Mouse (Mus musculus): ENCODE data around the gene Pex6.
"Not testable (repeated sequence)": the region's sequence is repeated elsewhere in the genome, so short reads cannot be mapped to it uniquely, and the experiment has no call there.

The Pex6 gene

DNA sequence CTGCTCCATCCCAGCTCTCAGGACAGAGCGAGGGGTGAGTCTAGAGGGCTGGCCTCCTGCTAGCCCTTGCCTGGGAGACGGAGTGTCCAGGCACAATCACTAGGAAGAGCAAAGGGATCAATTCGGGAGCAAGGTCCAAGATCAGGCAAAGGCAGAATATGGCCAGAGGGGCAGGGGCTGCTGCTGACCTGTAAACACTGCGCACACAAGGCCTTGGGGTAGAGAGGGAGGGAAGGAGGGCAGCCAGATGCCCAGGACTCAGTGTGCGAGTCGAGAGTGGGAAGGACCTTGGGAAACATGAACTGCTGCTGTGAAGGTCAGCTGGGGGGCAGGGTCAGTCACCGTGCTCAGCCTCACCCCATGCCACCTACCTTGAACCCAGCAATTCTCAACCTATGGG lies 24.0 kb downstream of the Pex6 start:
- DNase-seq (ENCODE audit: low spot score): no peak

DNA sequence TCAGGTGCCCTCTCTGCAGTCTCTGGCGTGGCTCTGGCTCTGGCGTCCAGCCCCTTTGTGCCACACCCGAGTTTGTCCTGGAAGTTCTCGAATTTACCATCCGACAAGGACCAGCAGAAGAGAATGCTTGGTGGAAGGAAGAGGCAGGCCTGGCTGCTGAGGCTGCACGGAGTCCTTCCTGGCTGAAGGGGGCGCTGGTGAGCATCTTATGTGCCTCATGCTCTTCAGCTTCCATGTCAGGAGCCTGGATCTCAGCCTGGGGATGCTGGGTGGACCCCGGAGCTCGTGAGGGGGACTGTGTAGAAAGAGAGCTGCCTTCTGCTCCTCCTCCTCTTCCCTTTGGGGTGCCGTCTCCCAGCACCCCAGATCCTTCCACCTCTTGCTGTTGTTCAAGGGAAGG lies 24.9 kb downstream of the Pex6 start:
- DNase-seq (ENCODE audit: low spot score): peak; percentile 38

DNA sequence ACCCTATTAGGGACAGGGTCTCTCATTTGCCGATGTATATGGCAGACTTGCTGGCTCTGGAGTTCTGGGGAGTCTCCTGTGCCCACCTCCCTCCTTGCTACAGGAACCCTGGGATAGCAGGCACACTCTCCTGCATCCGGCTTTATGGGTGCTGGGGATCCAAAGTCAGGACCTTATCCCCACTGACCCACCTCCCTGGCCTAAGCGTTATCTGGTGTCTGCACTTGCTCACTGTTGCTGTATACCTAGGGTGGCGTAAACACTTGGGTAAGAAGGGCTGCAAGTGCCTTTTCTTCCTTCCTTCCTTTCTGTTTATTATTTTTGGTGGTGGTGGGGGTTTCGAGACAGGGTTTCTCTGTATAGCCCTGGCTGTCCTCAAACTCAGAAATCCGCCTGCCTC lies 30.0 kb downstream of the Pex6 start:
- no peak for DNase-seq (ENCODE audit: low spot score)

DNA sequence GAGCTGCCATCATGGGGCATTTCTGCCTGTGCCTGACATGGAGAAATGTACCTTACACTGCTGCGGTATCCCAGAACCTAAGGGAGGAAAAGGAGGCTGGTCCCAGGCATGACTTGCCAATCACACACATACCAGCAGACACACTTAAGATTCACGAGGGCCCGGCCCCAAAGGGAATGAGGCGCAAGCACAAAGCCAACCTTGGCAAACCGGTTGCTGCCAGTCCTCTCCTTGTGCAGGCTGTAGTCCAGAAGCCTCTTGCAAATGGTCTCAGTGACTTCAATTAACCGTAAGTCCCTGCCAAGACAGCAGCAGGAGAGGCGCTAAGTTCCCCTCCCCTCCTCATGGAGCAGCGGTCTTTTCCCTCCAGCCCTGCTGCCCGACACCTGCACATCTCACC lies 31.7 kb downstream of the Pex6 start:
- DNase-seq (ENCODE audit: low spot score): no peak

DNA sequence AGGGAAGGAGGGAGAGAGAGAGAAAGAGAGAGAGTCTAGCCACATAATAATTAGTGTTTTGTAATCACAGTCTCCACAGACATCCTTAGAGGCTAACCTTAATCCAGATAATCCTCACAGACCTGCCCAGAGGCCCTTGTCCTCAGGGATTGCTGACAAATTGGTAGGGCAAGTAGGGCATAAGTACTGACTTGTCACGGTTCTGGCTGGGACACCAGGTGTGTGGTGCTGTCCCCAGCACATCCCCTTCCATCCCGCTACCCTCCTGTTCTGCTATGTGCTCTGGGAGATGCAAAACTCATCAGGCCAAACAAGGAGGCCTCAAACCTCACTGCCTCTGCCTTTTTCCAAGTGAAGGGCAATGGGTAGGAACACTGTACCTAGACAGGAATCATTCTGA lies 34.2 kb downstream of the Pex6 start:
- no peak for DNase-seq (ENCODE audit: low spot score)

DNA sequence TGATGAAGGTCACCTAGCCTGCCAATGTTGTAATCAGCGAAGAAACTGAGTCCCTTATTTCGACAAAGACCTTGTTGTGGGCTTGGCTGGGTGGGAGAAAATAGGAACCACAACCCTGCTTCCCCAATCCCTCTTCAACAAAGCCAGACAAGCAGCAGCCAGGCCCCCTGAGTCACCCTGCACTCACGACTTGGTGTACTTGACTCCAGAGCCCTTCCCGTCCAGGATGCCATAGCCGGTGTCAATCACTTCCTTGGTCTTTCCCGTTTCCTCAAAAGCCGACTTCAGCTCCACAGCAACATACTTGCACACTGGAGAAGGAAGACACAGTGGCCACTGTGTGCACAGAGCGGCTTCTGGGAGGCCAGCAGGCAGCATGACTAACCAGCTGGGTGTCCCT lies 36.0 kb downstream of the Pex6 start:
- no peak for DNase-seq (ENCODE audit: low spot score)

DNA sequence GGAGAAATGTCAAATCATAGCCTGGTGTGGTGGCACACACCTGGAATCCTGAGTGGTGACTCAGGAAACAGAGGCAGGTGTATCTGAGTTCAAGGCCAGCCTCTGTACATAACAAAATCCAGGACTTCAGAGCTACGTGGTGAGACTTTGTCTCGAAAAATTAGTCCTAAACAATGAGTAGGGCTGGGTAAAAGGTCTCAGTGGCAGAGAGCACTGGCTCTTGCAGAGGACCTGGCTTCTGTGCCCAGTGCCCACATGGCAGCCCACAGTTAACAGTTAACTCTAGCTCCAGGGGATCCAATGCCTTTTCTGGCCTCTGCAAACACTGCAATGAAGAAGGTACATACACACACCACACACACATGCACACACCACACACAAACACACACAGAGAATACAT lies 36.5 kb downstream of the Pex6 start:
- DNase-seq (ENCODE audit: low spot score): no peak

DNA sequence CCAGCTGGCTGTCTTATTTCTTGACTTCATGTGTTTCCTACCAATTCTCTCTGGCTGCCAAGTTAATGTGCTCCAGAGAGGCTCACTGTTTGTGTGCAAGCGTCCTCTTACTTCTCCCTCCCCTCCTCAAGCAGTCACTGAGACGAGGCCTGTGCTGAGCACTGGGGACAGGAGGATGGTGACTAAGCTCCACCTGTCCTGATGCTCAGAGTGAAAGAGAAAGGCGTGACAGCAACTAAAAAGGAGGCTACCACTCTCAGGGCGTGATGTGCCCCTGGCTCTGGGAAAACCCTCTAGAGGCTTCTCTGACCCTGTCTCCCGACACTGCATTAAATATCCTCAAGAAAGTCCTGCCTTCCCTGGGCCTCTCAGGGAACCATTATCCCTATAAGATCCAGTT lies 38.0 kb downstream of the Pex6 start:
- no peak for DNase-seq (ENCODE audit: low spot score)

DNA sequence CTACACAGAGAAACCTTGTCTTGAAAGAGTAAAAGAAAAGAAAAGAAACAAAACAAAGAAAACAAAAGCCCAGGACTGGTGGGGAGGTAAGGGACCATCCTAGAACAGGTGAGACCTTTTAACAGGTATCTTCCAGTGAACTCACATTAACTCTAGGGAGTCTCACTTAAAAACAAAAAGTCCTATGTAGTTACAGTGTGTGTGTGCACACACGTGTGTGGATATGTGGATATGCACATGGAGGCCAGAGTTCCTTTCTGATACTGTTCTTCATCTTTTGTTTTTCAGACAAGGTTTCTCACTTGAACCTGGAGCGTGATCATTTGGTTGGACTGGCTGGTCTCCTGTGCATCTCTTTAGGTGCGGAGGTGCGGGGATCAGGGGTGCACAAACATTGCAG lies 39.3 kb downstream of the Pex6 start:
- no peak for DNase-seq (ENCODE audit: low spot score)

DNA sequence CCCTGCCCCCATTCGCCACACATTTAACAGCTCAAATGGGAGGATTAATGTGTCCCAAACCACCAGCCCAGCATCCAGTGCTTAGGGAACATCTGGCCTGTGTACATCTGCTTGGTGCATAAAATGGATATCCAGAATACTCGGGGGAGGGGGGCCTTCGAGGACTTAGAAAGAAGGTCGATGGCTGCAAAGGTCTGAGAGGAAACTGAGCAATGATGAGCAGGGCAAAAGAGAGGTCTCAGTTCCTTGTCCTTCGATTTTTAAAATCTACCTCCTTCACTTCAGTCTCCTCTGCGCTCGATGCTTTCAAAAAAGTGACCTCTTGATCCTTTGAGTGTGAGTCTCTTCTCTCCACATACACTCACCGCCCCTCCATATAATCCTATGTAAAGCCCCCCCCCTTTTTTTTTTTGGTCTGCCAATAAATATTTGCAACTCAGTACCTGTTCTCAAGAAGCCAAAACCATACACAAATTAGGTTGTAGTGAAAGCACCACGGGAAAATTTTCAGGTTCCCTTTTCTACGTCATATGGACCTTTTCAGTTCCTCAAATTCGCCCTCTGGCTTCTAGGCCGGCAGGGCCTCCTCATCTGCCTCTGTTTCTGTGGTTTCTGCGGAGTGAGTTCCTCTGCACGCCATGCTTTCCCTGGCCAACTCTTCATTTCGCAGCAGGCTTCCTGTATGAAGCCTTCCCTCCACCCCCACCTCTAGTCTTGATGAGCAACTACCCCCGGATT lies 40.0 kb downstream of the Pex6 start:
- DNase-seq (ENCODE audit: low spot score): peak; percentile 71

DNA sequence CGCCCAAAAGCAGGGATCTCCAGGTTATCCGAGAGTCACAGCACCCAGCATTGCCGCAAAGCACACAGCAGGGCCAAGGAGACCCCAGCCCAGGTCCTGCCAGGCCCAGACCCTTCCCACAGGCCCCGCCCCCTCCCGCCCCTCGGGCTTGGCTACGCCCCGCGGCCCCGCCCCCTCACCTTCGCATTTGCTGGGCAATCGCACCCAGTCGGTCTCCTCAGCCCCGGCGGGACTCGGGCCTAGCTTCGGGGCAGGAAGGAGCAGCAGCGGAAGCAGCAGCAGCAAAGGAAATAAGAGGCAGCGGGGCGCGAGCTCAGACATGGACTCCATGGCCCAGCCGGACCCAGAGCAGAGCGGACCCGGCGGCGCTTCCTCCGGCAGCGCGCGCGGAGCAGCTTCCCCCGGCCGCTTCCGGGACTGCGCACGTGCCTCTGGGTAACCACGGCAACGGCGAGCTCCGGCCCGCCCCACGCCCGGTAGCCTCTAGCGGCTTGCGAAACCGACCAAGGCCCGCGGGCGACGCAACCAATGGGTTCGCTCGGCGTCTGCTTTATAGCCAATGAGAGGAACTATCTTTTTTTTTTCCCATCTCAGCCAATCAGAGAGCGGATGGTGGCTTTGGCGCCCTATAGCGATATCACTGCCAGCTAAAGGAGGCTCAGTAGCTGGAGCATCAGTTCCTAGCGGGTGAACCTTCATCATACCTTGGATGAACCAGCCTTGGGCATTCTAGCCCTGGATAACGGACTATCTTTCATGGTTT lies 40.7 kb downstream of the Pex6 start, which contains the start of gene Cnpy3:
TSS of gene Cnpy3 (minus strand) at position 421 of the 763 bp plus-strand sequence.
- DNase-seq (ENCODE audit: low spot score): peak; percentile 99

DNA sequence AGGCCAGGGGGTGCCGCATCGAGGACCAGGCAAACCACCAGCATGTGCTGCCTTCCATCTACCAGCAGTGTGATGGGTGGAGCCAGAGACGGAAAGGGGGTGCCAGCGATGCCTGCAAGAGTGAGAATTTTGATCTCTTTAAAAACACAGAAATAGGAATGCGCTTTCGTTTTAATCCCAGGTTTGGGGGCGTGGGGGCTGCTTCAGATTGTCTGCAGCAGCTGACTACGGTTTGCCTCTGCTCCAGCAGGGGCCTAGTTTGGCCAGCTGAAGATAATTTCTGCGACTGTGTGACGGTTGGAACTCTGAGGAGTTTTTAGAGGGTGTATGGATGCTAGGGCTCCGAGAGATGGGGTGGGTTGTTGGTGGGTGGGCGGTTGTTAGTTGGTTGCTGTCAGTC lies 47.5 kb downstream of the Pex6 start:
- no peak for DNase-seq (ENCODE audit: low spot score)

DNA sequence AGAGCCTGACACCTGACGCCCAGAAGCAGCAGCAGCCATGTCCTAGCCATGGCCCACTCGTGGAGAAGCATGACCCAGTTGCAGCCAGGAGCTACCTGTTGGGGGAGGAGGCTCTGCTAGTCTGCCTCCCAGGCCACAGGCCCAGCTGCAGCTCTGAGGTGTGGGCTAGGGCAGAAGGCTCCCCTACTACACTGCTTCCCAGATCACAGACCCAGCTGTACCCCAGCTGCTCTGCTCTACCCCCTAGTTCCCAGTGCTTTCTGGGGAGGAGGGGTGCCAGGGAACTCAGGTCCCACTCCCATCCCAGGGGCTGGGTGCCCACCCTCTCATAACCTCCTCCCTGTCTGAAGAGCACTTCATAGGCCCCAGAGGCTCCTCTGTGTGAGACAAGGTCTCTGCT lies 52.3 kb downstream of the Pex6 start, which contains the start of gene Ptcra:
TSS of gene Ptcra (minus strand) at position 169 of the 400 bp plus-strand sequence.
- DNase-seq (ENCODE audit: low spot score): no peak

DNA sequence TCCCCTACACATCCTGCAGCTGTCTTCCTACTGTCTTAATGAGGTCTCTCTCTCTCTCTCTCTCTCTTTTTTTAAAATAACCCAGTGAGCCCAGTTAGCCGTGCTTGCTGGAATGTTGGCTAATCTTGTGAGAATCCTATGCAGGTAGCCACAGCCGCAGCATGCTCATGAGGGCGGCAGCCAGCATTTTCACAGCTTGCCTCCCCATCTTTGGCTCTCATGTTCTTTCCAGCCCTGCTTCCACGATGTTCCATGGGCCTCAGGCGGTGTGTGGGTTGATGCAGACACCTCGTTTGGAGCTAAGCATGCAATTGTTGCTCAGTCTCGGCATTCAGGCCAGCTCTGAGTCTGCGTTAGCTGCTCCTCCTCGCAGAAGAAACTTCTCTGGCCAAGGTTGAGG lies 53.7 kb downstream of the Pex6 start:
- DNase-seq (ENCODE audit: low spot score): not testable (repeated sequence)

DNA sequence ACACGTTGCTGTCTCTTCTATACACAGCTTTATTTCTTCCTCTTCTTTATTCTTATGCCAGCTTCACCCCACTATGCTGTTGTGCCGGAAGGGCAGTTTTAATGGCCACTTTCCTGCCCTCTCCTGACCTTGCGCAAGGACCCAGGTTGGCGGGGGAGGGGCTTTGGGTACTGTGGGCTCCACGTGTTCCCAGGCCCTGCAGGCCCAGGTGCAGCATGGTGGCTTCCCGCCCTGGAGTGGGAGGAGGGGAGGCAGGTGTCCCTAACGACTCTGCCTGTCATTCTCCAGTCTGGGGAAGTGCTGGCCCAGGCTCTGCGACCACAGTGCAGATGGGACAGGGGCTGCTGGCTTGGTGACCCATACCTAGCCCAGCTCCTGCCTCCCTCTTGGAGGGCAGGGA lies 56.6 kb downstream of the Pex6 start:
- DNase-seq (ENCODE audit: low spot score): no peak

DNA sequence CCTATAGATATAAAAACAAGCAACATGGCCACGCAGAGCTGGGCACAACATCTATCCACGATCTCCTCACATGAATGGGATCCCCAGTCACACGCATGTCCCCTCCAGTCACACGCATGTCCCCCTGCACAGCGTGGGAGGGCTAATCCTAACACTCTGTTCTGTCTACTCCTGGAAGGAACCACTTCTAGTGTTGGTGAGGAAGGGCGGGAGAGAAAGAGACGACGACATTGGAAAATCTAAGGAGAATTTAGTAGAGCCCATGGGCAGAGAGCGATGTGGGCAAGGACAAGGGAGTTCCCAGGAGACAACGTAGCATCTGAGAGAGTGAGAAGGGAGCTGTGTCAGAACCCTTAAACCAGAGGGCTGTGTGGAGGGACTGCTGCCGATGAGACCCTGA lies 59.3 kb downstream of the Pex6 start:
- DNase-seq (ENCODE audit: low spot score): no peak

DNA sequence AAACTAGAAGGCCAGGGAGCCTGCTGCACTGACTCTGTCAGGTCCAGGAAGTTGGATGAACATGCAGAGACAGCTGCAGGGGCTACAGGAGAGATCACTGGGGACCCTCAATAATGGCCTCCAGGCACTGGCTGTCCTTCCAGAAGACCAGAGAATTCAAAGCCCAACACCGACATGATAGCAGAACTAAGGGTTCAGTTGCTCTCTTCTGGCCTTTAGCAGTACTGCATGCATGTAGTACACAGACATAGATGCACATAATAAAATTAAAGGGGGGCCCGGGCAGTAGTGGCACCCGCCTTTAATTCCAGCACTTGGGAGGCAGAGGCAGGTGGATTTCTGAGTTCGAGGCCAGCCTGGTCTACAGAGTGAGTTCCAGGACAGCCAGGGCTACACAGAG lies 59.8 kb downstream of the Pex6 start:
- DNase-seq (ENCODE audit: low spot score): no peak

DNA sequence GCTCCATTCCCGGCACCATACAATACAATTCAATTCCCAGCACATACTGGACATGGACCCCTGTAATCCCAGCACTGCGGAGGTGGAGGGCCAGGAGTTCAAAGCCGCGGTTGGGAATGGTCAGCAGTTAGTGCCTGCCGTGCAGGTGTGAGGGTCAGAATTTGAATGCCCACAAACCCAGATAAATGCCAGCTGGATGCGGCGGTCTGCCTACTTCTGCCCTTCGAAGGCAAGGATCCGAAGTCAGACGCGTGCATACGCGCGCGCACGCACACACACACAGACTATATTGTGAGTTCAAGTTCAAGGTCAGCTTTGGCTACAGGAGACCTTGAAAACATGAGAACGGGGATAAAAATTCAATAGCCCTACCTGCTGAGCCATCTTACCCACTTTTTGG lies 60.4 kb downstream of the Pex6 start:
- DNase-seq (ENCODE audit: low spot score): no peak

DNA sequence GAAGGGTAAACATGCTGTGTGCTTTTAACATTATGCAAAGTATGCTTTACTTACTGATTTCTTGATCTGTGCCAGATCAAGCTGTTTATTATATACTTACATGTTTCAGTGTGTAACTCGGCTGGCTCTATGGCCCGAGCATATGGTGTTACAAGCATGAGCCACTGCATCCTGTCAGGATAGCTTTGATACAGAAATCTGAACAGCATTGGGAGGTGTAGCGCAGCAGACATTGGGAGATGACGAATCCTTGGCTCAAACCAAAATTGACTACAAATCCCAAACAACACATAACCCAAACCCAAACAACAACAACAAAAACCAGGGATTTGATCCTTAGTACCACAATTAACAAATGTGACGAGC lies 60.8 kb downstream of the Pex6 start:
- no peak for DNase-seq (ENCODE audit: low spot score)

DNA sequence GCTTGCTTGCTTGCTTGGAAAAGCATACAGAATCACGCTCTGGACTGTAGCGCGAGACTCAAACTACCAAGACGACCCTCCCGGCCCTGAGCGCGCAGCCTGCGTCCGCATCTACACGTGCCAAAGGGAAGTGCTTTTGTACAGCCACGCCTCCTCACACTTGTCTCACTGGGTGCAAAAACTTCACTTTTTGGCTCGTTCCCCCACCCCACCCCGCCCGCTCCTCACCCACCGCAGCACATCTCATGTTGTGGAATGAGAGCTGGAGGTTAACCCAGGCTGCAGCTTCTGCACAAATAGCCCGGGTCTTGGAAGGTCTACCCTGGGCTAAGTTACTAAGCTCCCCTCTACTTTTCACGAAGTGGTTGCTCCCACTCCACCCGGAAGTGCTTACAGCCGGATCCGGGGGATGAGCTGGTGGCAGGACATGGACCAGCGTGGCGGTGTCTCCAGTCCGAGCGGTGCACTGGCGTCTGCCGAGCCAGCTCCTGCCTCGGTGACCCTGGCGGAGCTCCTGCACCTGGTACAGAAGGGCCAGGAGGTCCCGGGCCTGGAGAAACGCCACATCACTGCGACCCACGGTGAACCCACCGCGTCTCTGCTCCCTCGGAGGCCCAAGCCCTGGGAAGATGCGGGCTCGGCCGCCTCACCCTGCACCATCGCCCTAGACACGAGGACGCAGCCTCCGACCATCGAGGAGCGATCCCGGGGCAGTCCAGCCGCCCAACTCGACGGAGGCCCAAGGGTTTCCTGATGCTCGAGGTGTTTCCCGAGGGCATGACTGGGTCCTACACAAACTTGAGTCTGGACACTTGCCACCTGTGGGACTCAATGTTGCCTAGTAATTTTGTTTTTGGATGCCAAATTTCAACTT lies 61.4 kb downstream of the Pex6 start, which contains the start of gene 2310039H08Rik:
TSS of gene 2310039H08Rik (plus strand) at position 232 of the 874 bp plus-strand sequence.
- DNase-seq (ENCODE audit: low spot score): peak; percentile 78

DNA sequence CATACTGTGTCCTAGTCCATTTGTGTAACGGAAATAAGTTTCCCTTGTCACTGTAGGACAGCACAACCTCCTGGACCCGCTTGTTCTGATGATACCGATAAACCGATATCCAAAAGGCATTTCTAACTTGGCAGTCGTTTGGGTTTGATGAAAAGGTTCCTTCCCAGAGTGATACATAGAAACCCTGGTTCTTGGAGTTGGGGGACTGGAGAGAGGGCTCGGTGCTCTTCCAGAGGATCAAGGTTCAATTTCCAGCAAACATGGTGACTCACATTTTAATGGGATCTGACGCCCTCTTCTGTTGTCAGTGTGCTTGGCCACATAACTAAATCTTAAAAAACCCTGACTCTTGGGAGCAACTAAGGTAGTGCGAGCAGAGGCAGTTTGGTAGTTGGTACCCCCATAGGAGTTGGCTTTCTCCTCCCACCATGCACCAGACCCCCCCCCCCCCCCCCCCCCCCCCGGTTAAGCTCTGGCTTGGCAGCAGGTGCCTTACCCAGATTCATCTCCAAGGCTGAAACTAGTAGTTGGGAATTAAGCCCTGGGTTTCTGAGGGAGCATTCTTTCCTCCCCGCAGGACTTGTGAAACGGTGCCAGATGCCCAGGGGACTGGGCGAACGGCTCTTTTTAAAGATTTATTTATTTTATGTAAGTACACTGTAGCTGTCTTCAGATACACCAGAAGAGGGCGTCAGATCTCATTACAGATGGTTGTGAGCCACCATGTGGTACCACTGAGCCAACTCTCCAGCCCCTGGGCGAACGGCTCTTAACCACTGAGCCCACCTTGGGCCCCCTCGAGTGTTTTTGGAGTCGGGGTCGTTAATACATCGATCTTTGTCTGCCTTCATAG lies 62.2 kb downstream of the Pex6 start:
- no peak for DNase-seq (ENCODE audit: low spot score)

DNA sequence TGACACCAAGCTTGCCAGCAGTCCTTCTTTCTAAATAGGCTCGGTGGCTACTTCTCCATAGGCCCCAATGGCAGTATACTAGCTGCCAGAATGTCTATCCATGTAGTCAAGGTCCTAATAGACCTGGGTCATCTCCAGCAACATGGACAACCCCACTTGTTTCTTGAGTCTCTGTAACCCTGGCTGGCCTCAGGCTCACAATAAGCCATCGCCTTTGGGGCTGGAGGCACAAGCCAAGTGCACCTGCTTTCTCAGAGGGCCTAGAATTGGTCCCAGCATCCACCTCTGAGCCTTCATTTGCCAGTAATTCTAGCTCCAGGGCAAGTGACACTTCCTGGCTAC lies 62.8 kb downstream of the Pex6 start:
- DNase-seq (ENCODE audit: low spot score): no peak

All from T-cell, adult 2 months (primary cell).